Mouse (Mus musculus) MEL (cell line): Measurements from ENCODE around the gene Zc3h10. TPM values are rescaled to one million over a fixed set of nuclear protein-coding genes. Genes with fewer than 3 reads are reported as not detected.

ENCODE experiments used
- DNase-seq: peaks from one replicate; pipeline ENCODE4 v3.0.0; 2011; ENCODE audit warnings: low read depth, low spot score
- H3K27ac ChIP-seq: 2 replicates; pipeline ENCODE4 v1.5.1; 2012; ENCODE audit warnings: low read depth, mild to moderate bottlenecking, control low read depth, low read length, moderate library complexity; ENCODE audit not compliant: control insufficient read depth
- H3K27me3 ChIP-seq, 2 experiments: fragments of 150-350 bp in 1 of 2; sonication (generic) in 1 of 2; 2 replicates each; pipeline ENCODE4 v1.6.1; 2012; ENCODE audit warnings: low read length in 2 of 2, mild to moderate bottlenecking in 2 of 2, improper control_type of control experiment in 1 of 2, moderate library complexity in 1 of 2; ENCODE audit not compliant: insufficient read depth in 2 of 2, control insufficient read depth in 1 of 2
- H3K36me3 ChIP-seq, 2 experiments: 2 replicates each; pipeline ENCODE4 v1.6.1; 2012 to 2014; ENCODE audit warnings: low read length in 2 of 2, improper control_type of control experiment in 1 of 2, inconsistent platforms in 1 of 2, mild to moderate bottlenecking in 1 of 2; ENCODE audit not compliant: insufficient read depth in 2 of 2, control insufficient read depth in 1 of 2
- H3K4me1 ChIP-seq, 2 experiments: fragments of 150-350 bp in 1 of 2; sonication (generic) in 1 of 2; 2 replicates each; pipeline ENCODE4 v1.6.1; 2012; ENCODE audit warnings: low read length in 2 of 2, improper control_type of control experiment in 1 of 2, mild to moderate bottlenecking in 1 of 2; ENCODE audit not compliant: insufficient read depth in 2 of 2, control insufficient read depth in 1 of 2
- H3K4me3 ChIP-seq, 2 experiments: fragments of 150-350 bp in 1 of 2; sonication (generic) in 1 of 2; 2 replicates each; pipeline ENCODE4 v1.5.1; 2012; ENCODE audit warnings: low read depth in 2 of 2, low read length in 2 of 2, mild to moderate bottlenecking in 2 of 2, moderate library complexity in 2 of 2, control low read depth in 1 of 2, improper control_type of control experiment in 1 of 2; ENCODE audit not compliant: control insufficient read depth in 1 of 2, insufficient read depth in 1 of 2
- H3K79me2 ChIP-seq: 2 replicates; pipeline ENCODE4 v1.6.1; 2012; ENCODE audit warnings: mild to moderate bottlenecking, low read length, moderate library complexity; ENCODE audit not compliant: control insufficient read depth, poor library complexity, insufficient read depth
- H3K9ac ChIP-seq: 2 replicates; pipeline ENCODE4 v1.6.1; 2012; ENCODE audit warnings: low read depth, mild to moderate bottlenecking, control low read depth, low read length, moderate library complexity; ENCODE audit not compliant: control insufficient read depth, poor library complexity, severe bottlenecking
- H3K9me3 ChIP-seq: fragments of 150-350 bp; sonication (generic); replicated peaks from 2 replicates; pipeline ENCODE4 v1.6.1; 2012; ENCODE audit warnings: mild to moderate bottlenecking, low read length, improper control_type of control experiment, moderate library complexity; ENCODE audit not compliant: insufficient read depth
- BHLHE40 ChIP-seq: IDR thresholded peaks from 2 replicates; pipeline ENCODE4 v1.6.1; 2012; ENCODE audit warnings: low read depth, mild to moderate bottlenecking, inconsistent platforms, low read length, improper control_type of control experiment, borderline replicate concordance
- CTCF ChIP-seq, 3 experiments: IDR thresholded peaks in 2 of 3; conservative IDR thresholded peaks in 1 of 3; 2 replicates each; pipeline ENCODE4 v1.5.1; 2011 to 2012; ENCODE audit warnings: low read length in 3 of 3, low read depth in 2 of 3, mild to moderate bottlenecking in 2 of 3, improper control_type of control experiment in 1 of 3, inconsistent platforms in 1 of 3, mixed read lengths in 1 of 3, moderate library complexity in 1 of 3; ENCODE audit not compliant: control insufficient read depth in 1 of 3, insufficient read depth in 1 of 3, poor library complexity in 1 of 3, severe bottlenecking in 1 of 3
- JUND ChIP-seq: IDR thresholded peaks from 2 replicates; pipeline ENCODE4 v1.6.1; 2011; ENCODE audit warnings: low read depth, mild to moderate bottlenecking, improper control_type of control experiment, low read length
- MAFK ChIP-seq: IDR thresholded peaks from 2 replicates; pipeline ENCODE4 v1.6.1; 2011; ENCODE audit warnings: low read depth, mild to moderate bottlenecking, low read length, improper control_type of control experiment, borderline replicate concordance
- MAX ChIP-seq: IDR thresholded peaks from 2 replicates; pipeline ENCODE4 v1.6.1; 2011; ENCODE audit warnings: low read length, improper control_type of control experiment
- MAZ ChIP-seq: IDR thresholded peaks from 2 replicates; pipeline ENCODE4 v1.6.1; 2012; ENCODE audit warnings: low read depth, mild to moderate bottlenecking, inconsistent platforms, low read length, improper control_type of control experiment
- MYB ChIP-seq: IDR thresholded peaks from 2 replicates; pipeline ENCODE4 v1.6.1; 2011; ENCODE audit warnings: mild to moderate bottlenecking, low read depth, low read length, improper control_type of control experiment
- MYC ChIP-seq: IDR thresholded peaks from 2 replicates; pipeline ENCODE4 v1.6.1; 2011; ENCODE audit warnings: low read depth, mild to moderate bottlenecking, low read length, improper control_type of control experiment, moderate library complexity
- NELFE ChIP-seq: IDR thresholded peaks from 2 replicates; pipeline ENCODE4 v1.6.1; 2011; ENCODE audit warnings: low read depth, low read length, improper control_type of control experiment
- POLR2AphosphoS5 ChIP-seq: IDR thresholded peaks from 2 replicates; pipeline ENCODE4 v1.6.1; 2012; ENCODE audit warnings: low read depth, borderline replicate concordance, mild to moderate bottlenecking, inconsistent platforms, low read length, moderate library complexity, mixed read lengths
- RCOR1 ChIP-seq: IDR thresholded peaks from 2 replicates; pipeline ENCODE4 v1.6.1; 2012; ENCODE audit warnings: low read depth, mild to moderate bottlenecking, inconsistent platforms, low read length, improper control_type of control experiment
- TAL1 ChIP-seq: IDR thresholded peaks from 2 replicates; pipeline ENCODE4 v1.6.1; 2012; ENCODE audit warnings: mild to moderate bottlenecking, inconsistent platforms, low read length, moderate library complexity, mixed read lengths
- UBTF ChIP-seq: IDR thresholded peaks from 2 replicates; pipeline ENCODE4 v1.6.1; 2012; ENCODE audit warnings: low read depth, mild to moderate bottlenecking, inconsistent platforms, low read length, improper control_type of control experiment, moderate library complexity, borderline replicate concordance; ENCODE audit not compliant: insufficient read depth
- ZKSCAN1 ChIP-seq: IDR thresholded peaks from 2 replicates; pipeline ENCODE4 v1.6.1; 2012; ENCODE audit warnings: low read depth, mild to moderate bottlenecking, inconsistent platforms, low read length, improper control_type of control experiment, moderate library complexity
- ZNF384 ChIP-seq: IDR thresholded peaks from 2 replicates; pipeline ENCODE4 v1.6.1; 2012; ENCODE audit warnings: low read depth, mild to moderate bottlenecking, inconsistent platforms, low read length, improper control_type of control experiment
- polyA plus RNA-seq, 2 experiments: library from polyadenylated mRNA; stranded (reverse) in 1 of 2; unstranded in 1 of 2; fragments of >175 nt in 1 of 2; fragments of >200 nt in 1 of 2; gene quantifications; 2 replicates each; pipeline versions ENCODE4 v1.2.1 to v1.2.4; 2012; ENCODE audit warnings: low replicate concordance in 2 of 2, low read depth in 1 of 2; ENCODE audit not compliant: insufficient read length in 2 of 2, insufficient read depth in 1 of 2, missing spikeins in 1 of 2
- total RNA-seq: library from RNA; depleted of rRNA; stranded (reverse); fragments of 300-350 nt; gene quantifications from 2 replicates; pipeline ENCODE4 v1.2.3, GENCODE M21; 2012

Gene Zc3h10
- total and polyA plus RNA-seq, 3 experiments = 14.6 to 17.3 TPM; not detected in 1

DNA sequence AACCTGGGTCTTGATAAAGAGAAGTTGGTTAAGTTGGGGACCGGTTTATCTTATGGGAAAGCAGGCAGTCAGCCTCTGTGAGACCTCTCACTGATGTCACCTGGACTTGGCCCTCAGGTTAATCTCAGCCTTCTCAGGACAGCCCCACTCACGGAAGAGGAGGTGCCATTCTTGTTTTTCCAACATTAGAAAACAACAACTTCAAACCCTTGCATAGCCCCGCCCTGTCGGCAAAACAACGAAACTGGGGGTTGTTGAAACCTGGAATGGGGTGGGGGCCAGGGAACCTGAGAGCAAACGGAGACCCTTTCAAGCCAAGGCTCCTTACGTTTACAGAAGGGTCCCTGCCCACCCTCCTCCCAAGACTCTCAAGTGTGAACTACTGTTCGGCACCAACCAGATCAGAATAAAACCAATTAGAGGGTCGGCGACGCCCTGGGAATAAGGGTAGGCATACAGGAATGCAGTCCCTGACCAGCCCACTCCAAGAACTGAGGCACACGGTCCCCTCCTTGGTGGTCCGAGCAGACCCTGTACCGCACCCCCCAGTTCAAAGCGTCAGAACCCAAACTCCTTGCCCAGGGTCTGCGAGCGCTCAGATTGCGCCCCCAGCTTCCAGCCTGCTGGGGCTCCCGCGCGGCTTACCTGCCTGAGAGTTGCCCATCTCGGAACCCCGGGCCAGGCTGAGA is 41.3 kb upstream of the Zc3h10 start:
- no peaks in the 10 kb centered on the region for H3K9me3 ChIP-seq
- H3K27me3 ChIP-seq = peaks cover 2 to 6% of the 10 kb centered on the region in 2 experiments
- peaks cover 12 to 23% of the 10 kb centered on the region in 2 experiments for H3K4me1 ChIP-seq
- no peaks in the 10 kb centered on the region for H3K79me2 ChIP-seq
- peak overlapping the region; percentile 67 to 97 for H3K4me3 ChIP-seq
- H3K27ac ChIP-seq = no peak overlapping the region
- peaks cover 0 to 18% of the 10 kb centered on the region in 2 experiments; a peak in 2 of 4 replicates for H3K36me3 ChIP-seq
- H3K9ac ChIP-seq = peak overlapping the region; percentile 38; the same call in 1 of the 2 replicates
- no peak for DNase-seq
- TF ChIP-seq MAZ = no peak
- no peak for TF ChIP-seq MAX
- no peak for TF ChIP-seq POLR2AphosphoS5
- TF ChIP-seq JUND = no peak
- no peak for TF ChIP-seq MAFK

GRCm38 (mm10) chr10:128588136-128588535 is 40.6 kb upstream of the Zc3h10 start:
- Histone ChIP-seq H3K9ac (no peak overlapping the region), H3K27me3 (peaks cover 2 to 6% of the 10 kb centered on the region in 2 experiments), H3K4me1 (peaks cover 12 to 23% of the 10 kb centered on the region in 2 experiments)

GRCm38 (mm10) chr10:128587697-128588096 is 40.1 kb upstream of the Zc3h10 start:
- DNase-seq = no peak
- H3K27me3 ChIP-seq = peaks cover 2 to 6% of the 10 kb centered on the region in 2 experiments
- no peak overlapping the region for H3K4me3 ChIP-seq

More at GRCm38 (mm10) chr10:128588136-128588535, 40.6 kb upstream of the Zc3h10 start:
- TF ChIP-seq MYC (no peak), MAFK (no peak), RCOR1 (no peak), ZKSCAN1 (no peak), BHLHE40 (no peak)
- DNase-seq = no peak
- no peaks in the 10 kb centered on the region for H3K9me3 ChIP-seq
- no peaks in the 10 kb centered on the region for H3K79me2 ChIP-seq
- peaks cover 0 to 18% of the 10 kb centered on the region in 2 experiments; a peak in 2 of 4 replicates for H3K36me3 ChIP-seq
- no peak overlapping the region for H3K27ac ChIP-seq
- no peak overlapping the region for H3K4me3 ChIP-seq

More at GRCm38 (mm10) chr10:128587697-128588096, 40.1 kb upstream of the Zc3h10 start:
- Histone ChIP-seq H3K9me3 (no peaks in the 10 kb centered on the region), H3K79me2 (no peaks in the 10 kb centered on the region), H3K27ac (no peak overlapping the region), H3K36me3 (peaks cover 0 to 18% of the 10 kb centered on the region in 2 experiments; a peak in 2 of 4 replicates), H3K4me1 (peaks cover 12 to 23% of the 10 kb centered on the region in 2 experiments), H3K9ac (no peak overlapping the region)
- TF ChIP-seq NELFE (no peak), TAL1 (no peak), ZKSCAN1 (no peak), MYB (no peak), CTCF (IDR thresholded peaks at IDR 0.05 in 2 of 3, conservative IDR thresholded peaks at IDR 0.05 in 1 of 3; ENCODE audit: control insufficient read depth in 1 of 3, insufficient read depth in 1 of 3, low read depth in 2 of 3, low read length in 3 of 3, poor library complexity in 1 of 3, severe bottlenecking in 1 of 3) (no peak), ZNF384 (no peak), UBTF (no peak)
